Mouse (Mus musculus): Measurements from ENCODE around the gene Saxo2.

GRCm38 (mm10) chr7:82679901-82680300, 31.6 kb upstream of the Saxo2 start:
- TF ChIP-seq CTCF (conservative IDR thresholded peaks at IDR 0.05; ENCODE audit: insufficient read depth, insufficient read length, low read depth, low read length) (no peak), POLR2A (IDR thresholded peaks at IDR 0.05; ENCODE audit: low read depth, low read length) (no peak)
